Mouse (Mus musculus): Measurements from ENCODE around the gene Kdelr2. TPM values are rescaled to one million over a fixed set of nuclear protein-coding genes. Genes with fewer than 3 reads are reported as not detected.

Kdelr2 gene
- polyA plus RNA-seq, 1 experiment, result 240 TPM

- no peak for TF ChIP-seq CTCF (IDR thresholded peaks at IDR 0.05; ENCODE audit: extremely low read depth, insufficient read length, insufficient replicate concordance, low read depth, low read length)
- no peak for TF ChIP-seq POLR2A (IDR thresholded peaks at IDR 0.05; ENCODE audit: low read depth, low read length)
- peaks cover 34% of the 10 kb centered on the region for H3K36me3 ChIP-seq (ENCODE audit: control insufficient read depth, insufficient read depth, low read length)
- H3K27ac ChIP-seq (ENCODE audit: insufficient read depth, low read depth, low read length), result no peak overlapping the region
- H3K4me1 ChIP-seq (ENCODE audit: control insufficient read depth, insufficient read depth, insufficient read length, low read length), result no peaks in the 10 kb centered on the region
- no peaks in the 10 kb centered on the region for H3K27me3 ChIP-seq (ENCODE audit: control insufficient read depth, insufficient read depth, low read length)
- 68% methylated on average over 4 of the region's 4 CpGs for WGBS
- no peak overlapping the region for H3K4me3 ChIP-seq (ENCODE audit: low read depth, low read length)
Observed at GRCm38 (mm10) chr5:143422990-143423389, 19.4 kb downstream of the Kdelr2 start.

- no peak overlapping the region for H3K4me3 ChIP-seq (ENCODE audit: low read depth, low read length)
- WGBS, result 5% methylated on average over 6 of the region's 6 CpGs
- H3K27ac ChIP-seq (ENCODE audit: insufficient read depth, low read depth, low read length), result no peak overlapping the region
- H3K27me3 ChIP-seq (ENCODE audit: control insufficient read depth, insufficient read depth, low read length), result no peaks in the 10 kb centered on the region
- TF ChIP-seq CTCF (IDR thresholded peaks at IDR 0.05; ENCODE audit: extremely low read depth, insufficient read length, insufficient replicate concordance, low read depth, low read length) (peak; percentile 83; the same call in 1 of the 2 replicates), POLR2A (IDR thresholded peaks at IDR 0.05; ENCODE audit: low read depth, low read length) (no peak)
- H3K4me1 ChIP-seq (ENCODE audit: control insufficient read depth, insufficient read depth, insufficient read length, low read length), result no peaks in the 10 kb centered on the region
- H3K36me3 ChIP-seq (ENCODE audit: control insufficient read depth, insufficient read depth, low read length), result peaks cover 25% of the 10 kb centered on the region
Observed at GRCm38 (mm10) chr5:143423899-143424519, 20.4 kb downstream of the Kdelr2 start.

GRCm38 (mm10) chr5:143434421-143434820 is 30.8 kb downstream of the Kdelr2 start:
- no peak overlapping the region for H3K27ac ChIP-seq (ENCODE audit: insufficient read depth, low read depth, low read length)
- no peak overlapping the region for H3K4me3 ChIP-seq (ENCODE audit: low read depth, low read length)
- H3K4me1 ChIP-seq (ENCODE audit: control insufficient read depth, insufficient read depth, insufficient read length, low read length), result no peaks in the 10 kb centered on the region
- no peaks in the 10 kb centered on the region for H3K27me3 ChIP-seq (ENCODE audit: control insufficient read depth, insufficient read depth, low read length)
- TF ChIP-seq CTCF (IDR thresholded peaks at IDR 0.05; ENCODE audit: extremely low read depth, insufficient read length, insufficient replicate concordance, low read depth, low read length) (peak; percentile 93; the same call in 1 of the 2 replicates), POLR2A (IDR thresholded peaks at IDR 0.05; ENCODE audit: low read depth, low read length) (no peak)
- H3K36me3 ChIP-seq (ENCODE audit: control insufficient read depth, insufficient read depth, low read length), result no peaks in the 10 kb centered on the region
- WGBS, result 6% methylated on average over 4 of the region's 4 CpGs

GRCm38 (mm10) chr5:143441298-143441697 is 37.7 kb downstream of the Kdelr2 start:
- H3K4me1 ChIP-seq (ENCODE audit: control insufficient read depth, insufficient read depth, insufficient read length, low read length), result peaks cover 8% of the 10 kb centered on the region
- no peaks in the 10 kb centered on the region for H3K27me3 ChIP-seq (ENCODE audit: control insufficient read depth, insufficient read depth, low read length)
- no peak for TF ChIP-seq POLR2A (IDR thresholded peaks at IDR 0.05; ENCODE audit: low read depth, low read length)
- TF ChIP-seq CTCF (IDR thresholded peaks at IDR 0.05; ENCODE audit: extremely low read depth, insufficient read length, insufficient replicate concordance, low read depth, low read length), result no peak
- WGBS, result 17% methylated on average over 3 of the region's 3 CpGs
- peak overlapping the region; percentile 78 for H3K27ac ChIP-seq (ENCODE audit: insufficient read depth, low read depth, low read length)
- H3K4me3 ChIP-seq (ENCODE audit: low read depth, low read length), result no peak overlapping the region
- H3K36me3 ChIP-seq (ENCODE audit: control insufficient read depth, insufficient read depth, low read length), result no peaks in the 10 kb centered on the region

GRCm38 (mm10) chr5:143441753-143442152 is 38.1 kb downstream of the Kdelr2 start:
- 32% methylated on average over 12 of the region's 12 CpGs for WGBS
- Histone ChIP-seq H3K4me1 (ENCODE audit: control insufficient read depth, insufficient read depth, insufficient read length, low read length) (peaks cover 8% of the 10 kb centered on the region), H3K36me3 (ENCODE audit: control insufficient read depth, insufficient read depth, low read length) (no peaks in the 10 kb centered on the region), H3K4me3 (ENCODE audit: low read depth, low read length) (no peak overlapping the region), H3K27me3 (ENCODE audit: control insufficient read depth, insufficient read depth, low read length) (no peaks in the 10 kb centered on the region), H3K27ac (ENCODE audit: insufficient read depth, low read depth, low read length) (peak overlapping the region; percentile 78)
- TF ChIP-seq CTCF (IDR thresholded peaks at IDR 0.05; ENCODE audit: extremely low read depth, insufficient read length, insufficient replicate concordance, low read depth, low read length) (no peak), POLR2A (IDR thresholded peaks at IDR 0.05; ENCODE audit: low read depth, low read length) (no peak)

DNA sequence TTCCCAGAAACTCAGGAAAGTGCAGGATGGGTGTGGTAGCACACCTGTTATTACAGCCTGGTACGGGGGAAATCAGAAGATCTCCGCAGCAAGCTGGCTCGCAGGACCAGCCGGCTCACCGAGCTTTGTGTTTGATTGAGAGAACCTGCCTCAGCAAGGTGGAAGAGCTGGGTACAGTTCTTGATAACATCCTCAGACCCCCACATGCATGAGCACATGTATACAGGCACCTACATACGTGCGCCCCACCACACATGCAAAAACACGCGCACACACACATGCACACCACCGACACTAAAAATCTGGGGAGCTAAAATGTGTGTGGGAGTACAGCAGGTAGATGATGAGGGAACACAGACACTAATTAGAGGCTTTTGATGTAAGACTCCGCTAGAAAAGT is 60.0 kb downstream of the Kdelr2 start:
- H3K36me3 ChIP-seq (ENCODE audit: control insufficient read depth, insufficient read depth, low read length), result peaks cover 15% of the 10 kb centered on the region
- H3K4me1 ChIP-seq (ENCODE audit: control insufficient read depth, insufficient read depth, insufficient read length, low read length), result peaks cover 16% of the 10 kb centered on the region; the same call in 1 of the 2 replicates
- 40% methylated on average over 11 of the region's 11 CpGs for WGBS
- TF ChIP-seq POLR2A (IDR thresholded peaks at IDR 0.05; ENCODE audit: low read depth, low read length) (0 out of 2 replicates have a peak, but pooled peaks have one; percentile 22), CTCF (IDR thresholded peaks at IDR 0.05; ENCODE audit: extremely low read depth, insufficient read length, insufficient replicate concordance, low read depth, low read length) (no peak)
- H3K27me3 ChIP-seq (ENCODE audit: control insufficient read depth, insufficient read depth, low read length), result no peaks in the 10 kb centered on the region
- peak overlapping the region; percentile 18 for H3K27ac ChIP-seq (ENCODE audit: insufficient read depth, low read depth, low read length)
- peak overlapping the region; percentile 29 for H3K4me3 ChIP-seq (ENCODE audit: low read depth, low read length)

- peaks cover 17% of the 10 kb centered on the region for H3K36me3 ChIP-seq (ENCODE audit: control insufficient read depth, insufficient read depth, low read length)
- WGBS, result 2% methylated on average over 43 of the region's 43 CpGs
- peak within 1 kb of the TSS; percentile 29 for H3K27ac ChIP-seq (ENCODE audit: insufficient read depth, low read depth, low read length)
- peak within 1 kb of the TSS; percentile 84 for H3K4me3 ChIP-seq (ENCODE audit: low read depth, low read length)
- TF ChIP-seq CTCF (IDR thresholded peaks at IDR 0.05; ENCODE audit: extremely low read depth, insufficient read length, insufficient replicate concordance, low read depth, low read length) (no peak), POLR2A (IDR thresholded peaks at IDR 0.05; ENCODE audit: low read depth, low read length) (peak; percentile 70)
- no peaks in the 10 kb centered on the region for H3K27me3 ChIP-seq (ENCODE audit: control insufficient read depth, insufficient read depth, low read length)
- peaks cover 16% of the 10 kb centered on the region; the same call in 1 of the 2 replicates for H3K4me1 ChIP-seq (ENCODE audit: control insufficient read depth, insufficient read depth, insufficient read length, low read length)
Observed at GRCm38 (mm10) chr5:143464100-143464756, 60.6 kb downstream of the Kdelr2 start, which contains the start of gene Daglb. TSS of gene Daglb (plus strand) at chr5:143464584.
